Mouse (Mus musculus): ENCODE measurements around the gene Cacna1c.

GRCm38 (mm10) chr6:119017498-119017897 is 178.7 kb downstream of the Cacna1c start:
- TF ChIP-seq CTCF (conservative IDR thresholded peaks at IDR 0.05; ENCODE audit: low read length) (no peak), NANOG (IDR thresholded peaks at IDR 0.05; ENCODE audit: borderline replicate concordance, low read length) (no peak)
